Mouse (Mus musculus) C2C12 (cell line): Measurements from ENCODE around the gene Ube2n.

ENCODE experiments used
- CEBPB ChIP-seq: IDR thresholded peaks from one replicate; pipeline ENCODE4 v1.6.1; 2011; ENCODE audit warnings: low read depth, mild to moderate bottlenecking, control low read depth, moderate library complexity
- CTCF ChIP-seq: IDR thresholded peaks from one replicate; pipeline ENCODE4 v1.5.1; 2011; ENCODE audit not compliant: control insufficient read depth, insufficient read depth, insufficient read length

DNA sequence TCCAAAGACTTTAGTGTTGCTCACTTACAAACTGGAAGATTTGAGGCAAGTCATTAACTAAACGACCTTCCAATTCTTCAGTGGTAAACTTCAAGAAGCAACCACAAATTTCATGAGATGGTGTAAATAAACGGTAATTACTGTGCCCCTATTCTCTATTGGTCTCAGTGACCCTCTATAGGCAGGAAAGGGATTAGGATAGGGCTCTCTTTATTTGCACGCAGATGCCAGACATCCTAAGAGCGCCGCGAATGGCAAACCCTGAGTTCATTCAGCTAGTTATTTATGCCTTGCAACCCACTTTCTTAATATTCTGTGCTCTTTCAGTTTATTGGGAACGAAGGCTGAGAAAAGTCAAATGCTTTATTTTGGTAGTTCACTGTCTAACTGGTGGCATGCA lies 13.9 kb upstream of the Ube2n start:
- no peak for TF ChIP-seq CTCF
- TF ChIP-seq CEBPB: no peak
